In the genomic region with DNA sequence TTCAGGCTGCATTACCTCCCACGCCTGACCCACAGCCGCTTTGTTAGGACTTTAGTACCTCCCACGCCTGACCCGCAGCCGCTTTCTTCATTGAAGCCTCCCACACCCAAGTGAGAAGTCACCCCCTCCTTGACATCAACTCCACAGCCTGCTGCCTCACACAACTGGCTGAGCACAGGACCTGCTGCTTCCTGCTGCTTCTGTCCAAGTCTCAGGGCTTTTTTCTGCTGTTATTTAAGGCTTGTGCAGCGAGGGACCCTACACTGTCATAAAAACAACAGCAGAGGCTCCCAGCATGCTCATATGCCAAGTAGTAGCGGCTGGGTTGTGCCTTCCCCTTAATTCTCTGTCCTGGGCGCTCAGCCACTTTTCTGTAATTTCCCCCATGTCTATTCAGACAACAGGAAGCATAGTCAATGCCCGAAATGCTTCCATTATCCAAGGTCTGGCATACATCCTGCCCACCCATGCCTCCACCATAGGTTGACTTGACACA, we compare ENCODE assay signal across 9 mouse cellular contexts. TPM values are rescaled to one million over a fixed set of nuclear protein-coding genes. Genes with fewer than 3 reads are reported as not detected.
DNase-seq lines count a peak whose midpoint lies in the region; ATAC-seq lines count a peak whose summit lies in the region.
"Had no signal": no experiment of that assay in that cellular context is flagged by ENCODE, and none has a peak within 500 bp of the region (broad histone marks: within the 10 kb centered on the region; RNA-seq: fewer than 3 reads in every experiment).

No protein-coding gene starts in this region.

- H3K36me3 ChIP-seq in heart, embryonic 15.5 days: peaks cover 23% of the 10 kb centered on the region; the same call in 1 of the 2 replicates

- no peak overlapping the region for H3K4me3 ChIP-seq in brown adipose tissue, adult 24 weeks (ENCODE audit: insufficient read depth, low read depth, low read length)
- H3K4me3 ChIP-seq in heart, embryonic 15.5 days: no peak overlapping the region
- H3K4me3 ChIP-seq: left cerebral cortex, adult 2 months; neural tube, embryonic 12.5 days had no signal

- no peak overlapping the region for H3K4me2 ChIP-seq in heart, embryonic 15.5 days
- H3K4me2 ChIP-seq: neural tube, embryonic 12.5 days had no signal

- no peaks in the 10 kb centered on the region for H3K4me1 ChIP-seq in brown adipose tissue, adult 24 weeks (ENCODE audit: control insufficient read depth, insufficient read depth, insufficient read length, low read length)
- 0 out of 2 replicates have a peak, but pooled peaks cover 3% of the 10 kb centered on the region for H3K4me1 ChIP-seq in heart, embryonic 15.5 days (replicated peaks)
- H3K4me1 ChIP-seq: neural tube, embryonic 12.5 days had no signal

- H3K9ac ChIP-seq in heart, embryonic 15.5 days: no peak overlapping the region
- H3K9ac ChIP-seq: neural tube, embryonic 12.5 days had no signal

- WGBS in heart, embryonic 15.5 days: 62% methylated on average over 9 of the region's 9 CpGs

- no peaks in the 10 kb centered on the region for H3K27me3 ChIP-seq in heart, embryonic 15.5 days
- H3K27me3 ChIP-seq: neural tube, embryonic 12.5 days had no signal

- ATAC-seq in heart, embryonic 15.5 days (replicated peaks; ENCODE audit: insufficient number of reproducible peaks, insufficient read depth, low FRiP score, low read depth): no peak
- no peak for ATAC-seq in erythroid progenitor cell, adult 5-6 weeks (replicated peaks; ENCODE audit: low FRiP score, poor library complexity, severe bottlenecking)

- DNase-seq in layer of hippocampus, postnatal 10 days (ENCODE audit: low spot score in 2 of 2): peak; percentile 13 to 36
- no peak for DNase-seq in layer of hippocampus, adult 9-10 months (ENCODE audit: low spot score)
- DNase-seq in lung, postnatal 14 days: peak; percentile 19
- no peak for DNase-seq in layer of hippocampus, adult 18-20 months (ENCODE audit: low spot score in 2 of 2)

- peak overlapping the region; percentile 37 for H3K27ac ChIP-seq in brown adipose tissue, adult 24 weeks (replicated peaks; ENCODE audit: low read depth, low read length)
- peak overlapping the region; percentile 43; the same call in 1 of the 2 replicates for H3K27ac ChIP-seq in heart, embryonic 15.5 days
- H3K27ac ChIP-seq: left cerebral cortex, adult 2 months; neural tube, embryonic 12.5 days had no signal

- no peaks in the 10 kb centered on the region for H3K9me3 ChIP-seq in heart, embryonic 15.5 days (replicated peaks)
- H3K9me3 ChIP-seq: neural tube, embryonic 12.5 days had no signal

RNA-seq across cellular contexts. Expression of a gene that starts 15.0 kb away (rescaled TPM):
- 10 to 100 TPM; 39.0 to 44.3 TPM for total RNA-seq in layer of hippocampus, postnatal 10 days (2021)
- polyA plus RNA-seq in brown adipose tissue, adult 24 weeks (2012; ENCODE audit: insufficient read depth, insufficient read length, missing spikeins): 16.6 and 18.9 TPM in 2 replicates
- 47.6 and 51.1 TPM in 2 replicates for polyA plus RNA-seq in heart, embryonic 15.5 days (2015; fragmentation: Nextera tagmentation; extraction: Ambion mirVana)
- total RNA-seq in erythroid progenitor cell, adult 5-6 weeks (2015; ENCODE audit: low replicate concordance): 9.4 and 19.7 TPM in 2 replicates
- total RNA-seq in erythroid progenitor cell, adult 5-6 weeks (2017; ENCODE audit: low replicate concordance): 3.3 and 7.6 TPM in 2 replicates
- 10 to 100 TPM; 26.4 to 29.7 TPM for total RNA-seq in layer of hippocampus, adult 18-20 months (2021)

Comparison
In these comparisons a context has a peak if more than half of its experiments do, and no peak if none do; other contexts are left out.
1. DNase-seq: peak in layer of hippocampus, postnatal 10 days (2 of 2) and lung, postnatal 14 days (single experiment); none in layer of hippocampus, adult 9-10 months (single experiment) and layer of hippocampus, adult 18-20 months (0 of 2).